8 mouse cellular contexts compared by ENCODE assay signal in genomic region chr2:22621828-22622731, GRCm38 (mm10). TPM values are rescaled to one million over a fixed set of nuclear protein-coding genes. Genes with fewer than 3 reads are reported as not detected.
DNase-seq lines count a peak whose midpoint lies in the region; ATAC-seq and TF ChIP-seq lines count a peak whose summit lies in the region.

Gad2 (plus strand) TSS chr2:22622205.

- TF ChIP-seq POLR2A in cortical plate, adult 2 months (IDR thresholded peaks at IDR 0.05; ENCODE audit: extremely low read depth, insufficient read depth, low read length), result peak; percentile 17; the same call in 1 of the 2 replicates

- ATAC-seq in CD4-positive, CD25-positive, alpha-beta regulatory T cell, adult 4 months, result peak; percentile 77
- ATAC-seq in midbrain, embryonic 12.5 days (ENCODE audit: low FRiP score, low read depth), result peak; percentile 78

- H3K9ac ChIP-seq in midbrain, embryonic 12.5 days (replicated peaks), result peak within 1 kb of the TSS; percentile 69

- under 1% methylated on average over 47 of the region's 55 CpGs for WGBS in midbrain, embryonic 12.5 days

- H3K4me3 ChIP-seq in cortical plate, adult 2 months (ENCODE audit: insufficient read depth, low read length), result peak within 1 kb of the TSS; percentile 40
- H3K4me3 ChIP-seq in midbrain, embryonic 12.5 days, result peak within 1 kb of the TSS; percentile 47

- peak; percentile 27 for DNase-seq in cerebellum, adult 11-12 months
- no peak for DNase-seq in cerebellum, adult 9-10 months
- peak; percentile 9 to 45 for DNase-seq in heart, postnatal 14 days
- DNase-seq in layer of hippocampus, postnatal 14 days (ENCODE audit: low spot score in 2 of 2), result no peak
- peak; percentile 38 for DNase-seq in yolk sac, embryonic 10.5 days (ENCODE audit: low spot score)

- peak within 1 kb of the TSS; percentile 67 for H3K4me2 ChIP-seq in midbrain, embryonic 12.5 days (replicated peaks)

- intact Hi-C loops in heart, postnatal 14 days (cut with DNase I), result no loop called here

- peaks cover 90% of the 10 kb centered on the region for H3K27me3 ChIP-seq in midbrain, embryonic 12.5 days

- H3K27ac ChIP-seq in cortical plate, adult 2 months (ENCODE audit: insufficient read depth, low read length), result peak within 1 kb of the TSS; percentile 60
- H3K27ac ChIP-seq in midbrain, embryonic 12.5 days (replicated peaks), result peak within 1 kb of the TSS; percentile 88

- no peaks in the 10 kb centered on the region for H3K36me3 ChIP-seq in midbrain, embryonic 12.5 days

- no peak for TF ChIP-seq CTCF in cortical plate, adult 2 months (IDR thresholded peaks at IDR 0.05; ENCODE audit: extremely low read depth, insufficient read depth, low read length)

- H3K9me3 ChIP-seq in midbrain, embryonic 12.5 days, result no peaks in the 10 kb centered on the region

- no peaks in the 10 kb centered on the region; the same call in 1 of the 2 replicates for H3K4me1 ChIP-seq in cortical plate, adult 2 months (ENCODE audit: control insufficient read depth, insufficient read depth, low read length)
- peaks cover 49% of the 10 kb centered on the region for H3K4me1 ChIP-seq in midbrain, embryonic 12.5 days

RNA-seq across cellular contexts. Expression of gene Gad2, which starts in this region (rescaled TPM):
- polyA plus RNA-seq in CD4-positive, CD25-positive, alpha-beta regulatory T cell, adult 4 months (2017; shearing (Covaris generic)), result not detected
- 33.4 and 37.9 TPM in 2 replicates for polyA plus RNA-seq in cortical plate, adult 2 months (2012; rRNA removed)
- not detected for total RNA-seq in heart, postnatal 14 days (2021)
- total RNA-seq in layer of hippocampus, postnatal 14 days (2021), result 10 to 100 TPM; 79.7 to 92.5 TPM
- polyA plus RNA-seq in midbrain, embryonic 12.5 days (2016; fragmentation: Nextera tagmentation; extraction: Ambion mirVana), result 54.3 and 66.1 TPM in 2 replicates

Comparison
In these comparisons a context has a peak if more than half of its experiments do, and no peak if none do; other contexts are left out.
1. RNA of gene Gad2 (total RNA-seq): 79.7 to 92.5 TPM in layer of hippocampus, postnatal 14 days; not detected in heart, postnatal 14 days; every median in the first group is over 10 times any median in the second.
2. RNA of gene Gad2 (polyA plus RNA-seq): 54.3 to 66.1 TPM in midbrain, embryonic 12.5 days and 33.4 to 37.9 TPM in cortical plate, adult 2 months; not detected in CD4-positive, CD25-positive, alpha-beta regulatory T cell, adult 4 months; every median in the first group is over 10 times any median in the second.
3. DNase-seq: peak in cerebellum, adult 11-12 months (single experiment) and yolk sac, embryonic 10.5 days (single experiment); none in cerebellum, adult 9-10 months (single experiment) and layer of hippocampus, postnatal 14 days (0 of 2).
4. Peak in ATAC-seq in CD4-positive, CD25-positive, alpha-beta regulatory T cell, adult 4 months; RNA of the gene not detected or under 1 TPM.
5. Peak in DNase-seq in heart, postnatal 14 days; RNA of the gene not detected or under 1 TPM.